Mouse (Mus musculus) megakaryocyte, embryonic 14.5 days (primary cell): ENCODE measurements around the gene Usf3. TPM values are rescaled to one million over a fixed set of nuclear protein-coding genes. Genes with fewer than 3 reads are reported as not detected.

ENCODE experiments used
- H3K27me3 ChIP-seq: replicated peaks from 2 replicates; pipeline ENCODE3; 2012; ENCODE audit warnings: inconsistent platforms
- H3K36me3 ChIP-seq: replicated peaks from 2 replicates; pipeline ENCODE3; 2012; ENCODE audit warnings: low read length, inconsistent platforms, mixed read lengths
- H3K4me1 ChIP-seq: 2 replicates; pipeline ENCODE4 v1.6.1; 2012; ENCODE audit warnings: inconsistent platforms
- H3K4me3 ChIP-seq: replicated peaks from 2 replicates; pipeline ENCODE3; 2012; ENCODE audit warnings: moderate library complexity, mild to moderate bottlenecking, inconsistent platforms
- H3K9me3 ChIP-seq: 2 replicates; pipeline ENCODE4 v1.6.1; 2012; ENCODE audit warnings: inconsistent platforms
- FLI1 ChIP-seq: IDR thresholded peaks from 2 replicates; pipeline ENCODE4 v1.6.1; 2012; ENCODE audit warnings: low read length, inconsistent platforms, mixed read lengths
- GATA1 ChIP-seq: IDR thresholded peaks from 3 replicates; pipeline ENCODE4 v1.6.1; 2012; ENCODE audit warnings: mixed read lengths, low read length, inconsistent platforms, borderline replicate concordance
- polyA plus RNA-seq: library from polyadenylated mRNA; stranded (reverse); fragments of >175 nt; gene quantifications from 2 replicates; pipeline ENCODE4 v1.2.3, GENCODE M21; 2012; ENCODE audit warnings: low replicate concordance; ENCODE audit not compliant: insufficient read depth

Usf3 gene
- polyA plus RNA-seq, 1 experiment: 0.89 TPM

GRCm38 (mm10) chr16:44139536-44140185 is 33.4 kb upstream of the Usf3 start, which contains the start of the genes Atp6v1a and Naa50:
Gene Atp6v1a, minus strand, starts transcription at chr16:44139705.
Gene Naa50, plus strand, starts transcription at chr16:44139830.
- H3K9me3 ChIP-seq: no peaks in the 10 kb centered on the region
- TF ChIP-seq FLI1 (no peak), GATA1 (no peak)
- peak within 1 kb of the TSS; percentile 100 for H3K4me3 ChIP-seq
- H3K4me1 ChIP-seq: peaks cover 33% of the 10 kb centered on the region
- peaks cover 2% of the 10 kb centered on the region for H3K36me3 ChIP-seq
- no peaks in the 10 kb centered on the region for H3K27me3 ChIP-seq

GRCm38 (mm10) chr16:44140186-44140787 is 32.8 kb upstream of the Usf3 start:
- TF ChIP-seq FLI1 (no peak), GATA1 (no peak)

GRCm38 (mm10) chr16:44141483-44141882 is 31.6 kb upstream of the Usf3 start:
- Histone ChIP-seq H3K36me3 (no peaks in the 10 kb centered on the region), H3K4me3 (peak overlapping the region; percentile 100), H3K9me3 (no peaks in the 10 kb centered on the region), H3K27me3 (no peaks in the 10 kb centered on the region), H3K4me1 (peaks cover 22% of the 10 kb centered on the region)
- TF ChIP-seq GATA1 (no peak), FLI1 (no peak)

More at GRCm38 (mm10) chr16:44140186-44140787, 32.8 kb upstream of the Usf3 start:
- peak overlapping the region; percentile 100 for H3K4me3 ChIP-seq
- H3K9me3 ChIP-seq: no peaks in the 10 kb centered on the region
- peaks cover 31% of the 10 kb centered on the region for H3K4me1 ChIP-seq
- no peaks in the 10 kb centered on the region for H3K27me3 ChIP-seq
- peaks cover 2% of the 10 kb centered on the region for H3K36me3 ChIP-seq

- no peaks in the 10 kb centered on the region for H3K9me3 ChIP-seq
- no peak overlapping the region for H3K4me3 ChIP-seq
- H3K4me1 ChIP-seq: peaks cover 17% of the 10 kb centered on the region; the same call in 1 of the 2 replicates
- H3K27me3 ChIP-seq: no peaks in the 10 kb centered on the region
- TF ChIP-seq FLI1 (no peak), GATA1 (no peak)
- H3K36me3 ChIP-seq: no peaks in the 10 kb centered on the region
Measured at GRCm38 (mm10) chr16:44149002-44149767, 23.9 kb upstream of the Usf3 start.

DNA sequence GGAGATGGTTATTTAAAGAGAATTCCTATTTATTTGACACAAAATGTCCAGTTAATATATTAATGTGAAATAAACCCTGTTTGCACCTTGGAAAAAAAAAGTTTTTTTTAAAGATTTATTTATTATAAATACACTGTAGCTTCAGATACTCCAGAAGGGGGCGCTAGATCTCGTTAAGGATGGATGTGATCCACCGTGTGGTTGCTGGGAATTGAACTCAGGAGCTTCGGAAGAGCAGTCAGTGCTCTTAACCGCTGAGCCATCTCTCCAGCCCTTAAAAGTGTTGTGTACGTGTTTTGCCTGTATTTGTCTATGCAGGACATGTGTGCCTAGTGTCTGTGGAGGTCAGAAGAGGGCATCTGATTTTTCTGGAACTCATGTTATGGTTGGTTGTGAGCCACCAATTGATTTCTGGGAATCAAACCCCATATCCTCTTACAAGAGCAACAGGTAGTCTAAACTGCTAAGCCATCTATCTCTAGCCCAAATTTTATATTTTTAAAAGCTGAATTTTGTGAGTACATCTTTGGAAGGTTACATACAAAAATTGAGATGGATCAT is 18.5 kb upstream of the Usf3 start:
- Histone ChIP-seq H3K4me3 (no peak overlapping the region), H3K4me1 (peaks cover 15% of the 10 kb centered on the region; the same call in 1 of the 2 replicates), H3K36me3 (peaks cover 29% of the 10 kb centered on the region), H3K27me3 (no peaks in the 10 kb centered on the region), H3K9me3 (no peaks in the 10 kb centered on the region)
- TF ChIP-seq FLI1 (no peak), GATA1 (no peak)

DNA sequence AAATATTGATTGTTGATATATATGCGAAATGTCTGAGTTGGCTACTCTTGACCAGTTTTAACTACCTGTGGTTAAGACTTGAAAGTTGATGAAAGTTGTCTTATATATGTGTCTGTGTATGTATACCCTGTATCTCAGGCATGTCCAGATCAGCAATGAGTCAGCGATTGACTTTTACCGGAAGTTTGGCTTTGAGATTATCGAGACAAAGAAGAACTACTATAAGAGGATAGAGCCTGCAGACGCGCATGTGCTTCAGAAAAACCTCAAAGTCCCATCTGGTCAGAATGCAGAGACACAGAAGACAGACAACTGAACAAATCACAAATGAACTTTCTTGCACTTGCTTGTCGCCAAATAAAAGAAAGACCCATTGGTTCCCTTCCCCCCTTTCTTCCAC is 13.7 kb upstream of the Usf3 start:
- H3K4me1 ChIP-seq: peaks cover 12% of the 10 kb centered on the region; the same call in 1 of the 2 replicates
- H3K27me3 ChIP-seq: no peaks in the 10 kb centered on the region
- TF ChIP-seq GATA1 (no peak), FLI1 (no peak)
- H3K4me3 ChIP-seq: no peak overlapping the region
- no peaks in the 10 kb centered on the region for H3K9me3 ChIP-seq
- peaks cover 47% of the 10 kb centered on the region for H3K36me3 ChIP-seq

DNA sequence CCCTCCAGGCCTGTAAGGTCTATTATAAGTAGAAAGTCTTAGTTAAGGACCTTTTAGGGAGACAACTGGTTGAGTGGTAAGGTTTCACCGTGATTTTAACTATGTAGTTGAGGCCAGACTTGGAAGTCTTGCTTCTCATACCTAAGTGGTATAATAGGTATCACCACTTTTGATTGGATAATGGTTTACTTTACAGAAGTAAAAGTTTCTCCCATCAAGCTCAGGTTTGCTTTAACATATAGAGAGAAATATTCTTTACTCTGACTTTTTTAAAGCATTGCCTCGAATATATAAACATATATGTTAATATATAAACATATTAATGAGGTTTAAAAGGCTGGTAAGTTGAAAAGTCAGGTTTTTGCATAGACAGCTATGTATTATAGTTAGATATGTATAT is 9.2 kb upstream of the Usf3 start:
- peaks cover 25% of the 10 kb centered on the region for H3K36me3 ChIP-seq
- H3K27me3 ChIP-seq: no peaks in the 10 kb centered on the region
- no peak overlapping the region for H3K4me3 ChIP-seq
- peaks cover 21% of the 10 kb centered on the region for H3K4me1 ChIP-seq
- no peaks in the 10 kb centered on the region for H3K9me3 ChIP-seq
- TF ChIP-seq FLI1 (no peak), GATA1 (no peak)

DNA sequence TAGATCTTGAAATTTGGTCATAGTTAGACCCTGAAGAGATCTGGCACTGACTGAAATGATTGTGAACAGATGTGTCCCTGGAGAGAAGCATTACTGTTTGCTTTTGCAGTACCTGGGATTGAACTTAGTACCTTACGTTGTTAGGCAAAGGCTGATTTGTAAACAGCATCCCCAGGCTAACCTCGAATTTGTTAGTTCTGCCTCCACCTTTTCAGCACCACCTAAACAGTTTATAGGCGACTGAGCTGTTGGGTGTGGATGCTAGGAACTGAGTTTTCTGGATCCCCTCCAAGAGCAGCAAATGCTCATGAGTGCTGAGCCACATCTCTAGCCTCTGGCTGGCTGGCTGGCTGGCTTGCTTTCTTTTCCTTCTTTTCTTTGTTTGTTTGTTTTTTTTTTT is 7.9 kb upstream of the Usf3 start:
- Histone ChIP-seq H3K36me3 (peaks cover 12% of the 10 kb centered on the region), H3K27me3 (no peaks in the 10 kb centered on the region), H3K4me1 (peaks cover 26% of the 10 kb centered on the region), H3K9me3 (no peaks in the 10 kb centered on the region), H3K4me3 (no peak overlapping the region)
- TF ChIP-seq GATA1 (no peak), FLI1 (no peak)

GRCm38 (mm10) chr16:44168990-44169389 is 4.1 kb upstream of the Usf3 start:
- H3K36me3 ChIP-seq: no peaks in the 10 kb centered on the region
- no peaks in the 10 kb centered on the region for H3K27me3 ChIP-seq
- no peaks in the 10 kb centered on the region for H3K9me3 ChIP-seq
- TF ChIP-seq FLI1: no peak
- no peak for TF ChIP-seq GATA1
- no peak overlapping the region for H3K4me3 ChIP-seq
- peaks cover 34% of the 10 kb centered on the region for H3K4me1 ChIP-seq

- H3K27me3 ChIP-seq: no peaks in the 10 kb centered on the region
- H3K4me3 ChIP-seq: peak overlapping the region; percentile 96
- H3K9me3 ChIP-seq: no peaks in the 10 kb centered on the region
- peaks cover 31% of the 10 kb centered on the region for H3K4me1 ChIP-seq
- TF ChIP-seq FLI1: no peak
- TF ChIP-seq GATA1: no peak
- no peaks in the 10 kb centered on the region for H3K36me3 ChIP-seq
Measured at GRCm38 (mm10) chr16:44172297-44173154, 520 bp upstream of the Usf3 start.
